In the genomic region with DNA sequence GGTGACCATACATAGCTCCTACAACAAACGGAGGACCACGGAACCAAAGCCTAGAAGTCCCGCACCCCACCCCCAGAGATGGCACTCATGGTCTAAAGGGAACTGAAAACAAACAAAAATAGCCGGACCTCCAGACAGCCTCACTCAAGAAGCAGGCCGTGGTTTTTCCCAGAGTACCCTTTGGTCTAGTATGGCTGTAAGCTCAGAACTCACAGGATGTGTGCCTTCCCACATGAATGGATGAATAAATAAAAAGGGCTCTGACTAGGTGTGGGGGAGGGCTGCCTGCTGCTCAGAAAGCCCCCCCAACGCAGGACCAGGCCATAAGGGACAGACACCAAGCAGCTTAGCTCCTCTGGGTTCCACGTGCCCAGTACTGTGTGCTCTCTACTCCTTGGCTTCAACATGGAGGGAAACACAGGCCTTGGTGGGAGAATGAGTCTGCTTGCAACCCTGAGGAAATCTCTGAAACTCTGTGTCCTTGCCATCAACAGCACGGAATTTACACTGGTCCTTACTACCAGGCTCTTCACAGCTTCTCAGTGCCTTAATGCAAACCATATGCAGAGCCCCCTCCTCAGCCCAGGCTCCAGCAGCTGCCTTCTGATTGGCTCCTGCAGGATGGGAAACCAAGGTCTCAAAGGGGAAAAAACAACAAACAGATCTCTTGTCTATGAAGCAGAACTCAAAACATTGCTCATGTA, we compare ENCODE assay signal across 14 mouse cellular contexts. TPM values are rescaled to one million over a fixed set of nuclear protein-coding genes. Genes with fewer than 3 reads are reported as not detected.
DNase-seq lines count a peak whose midpoint lies in the region; ATAC-seq lines count a peak whose summit lies in the region.
"Had no signal": no experiment of that assay in that cellular context is flagged by ENCODE, and none has a peak within 500 bp of the region (broad histone marks: within the 10 kb centered on the region; RNA-seq: fewer than 3 reads in every experiment).

No protein-coding gene starts in this region.

- peaks cover 5% of the 10 kb centered on the region for H3K27me3 ChIP-seq in forebrain, embryonic 11.5 days (ENCODE audit: control insufficient read depth, insufficient read depth, low read length)
- H3K27me3 ChIP-seq in forebrain, embryonic 15.5 days = peaks cover 65% of the 10 kb centered on the region
- no peaks in the 10 kb centered on the region for H3K27me3 ChIP-seq in embryonic facial prominence, embryonic 12.5 days
- H3K27me3 ChIP-seq in limb, embryonic 11.5 days (ENCODE audit: control insufficient read depth, insufficient read depth, low read length) = no peaks in the 10 kb centered on the region
- no peaks in the 10 kb centered on the region for H3K27me3 ChIP-seq in intestine, embryonic 16.5 days (replicated peaks; ENCODE audit: control insufficient read depth, insufficient read depth, low read length)
- H3K27me3 ChIP-seq: limb, embryonic 15.5 days had no signal

- no peak for ATAC-seq in forebrain, embryonic 11.5 days (replicated peaks; ENCODE audit: low FRiP score)
- no peak for ATAC-seq in forebrain, embryonic 15.5 days (replicated peaks)
- ATAC-seq in embryonic facial prominence, embryonic 12.5 days (ENCODE audit: insufficient number of reproducible peaks, insufficient read depth, low FRiP score, low TSS enrichment) = peak; percentile 29; the same call in 1 of the 2 replicates
- peak; percentile 80 for ATAC-seq in limb, embryonic 11.5 days (ENCODE audit: insufficient number of reproducible peaks, low FRiP score, low TSS enrichment, low read depth)
- ATAC-seq in intestine, embryonic 16.5 days = no peak
- ATAC-seq: forebrain, postnatal 0 days had no signal

- H3K4me1 ChIP-seq in forebrain, embryonic 11.5 days (replicated peaks; ENCODE audit: control insufficient read depth, insufficient read depth, low read length) = peaks cover 15% of the 10 kb centered on the region; the same call in 1 of the 2 replicates
- peaks cover 9% of the 10 kb centered on the region; the same call in 1 of the 2 replicates for H3K4me1 ChIP-seq in forebrain, embryonic 15.5 days
- H3K4me1 ChIP-seq in embryonic facial prominence, embryonic 12.5 days = peaks cover 67% of the 10 kb centered on the region
- peaks cover 61% of the 10 kb centered on the region for H3K4me1 ChIP-seq in limb, embryonic 11.5 days (ENCODE audit: control insufficient read depth, insufficient read depth, low read length)
- H3K4me1 ChIP-seq in intestine, embryonic 16.5 days (ENCODE audit: control insufficient read depth, insufficient read depth, low read length) = no peaks in the 10 kb centered on the region
- H3K4me1 ChIP-seq: lung, embryonic 15.5 days had no signal

- peak overlapping the region; percentile 7; the same call in 1 of the 2 replicates for H3K27ac ChIP-seq in forebrain, embryonic 11.5 days (ENCODE audit: low read depth, low read length)
- no peak overlapping the region for H3K27ac ChIP-seq in forebrain, embryonic 15.5 days (replicated peaks)
- H3K27ac ChIP-seq in embryonic facial prominence, embryonic 12.5 days = peak overlapping the region; percentile 87
- peak overlapping the region; percentile 70 for H3K27ac ChIP-seq in limb, embryonic 11.5 days (replicated peaks; ENCODE audit: low read depth, low read length)
- H3K27ac ChIP-seq in intestine, embryonic 16.5 days (ENCODE audit: low read length) = no peak overlapping the region
- H3K27ac ChIP-seq: lung, embryonic 15.5 days had no signal

- no peak overlapping the region for H3K4me3 ChIP-seq in forebrain, embryonic 11.5 days (ENCODE audit: low read depth, low read length)
- no peak overlapping the region for H3K4me3 ChIP-seq in forebrain, embryonic 15.5 days
- no peak overlapping the region for H3K4me3 ChIP-seq in embryonic facial prominence, embryonic 12.5 days
- no peak overlapping the region for H3K4me3 ChIP-seq in limb, embryonic 11.5 days (ENCODE audit: low read depth, low read length)
- H3K4me3 ChIP-seq in intestine, embryonic 16.5 days (ENCODE audit: low read length) = no peak overlapping the region
- H3K4me3 ChIP-seq: limb, embryonic 15.5 days; lung, embryonic 15.5 days had no signal

- no peak for DNase-seq in forebrain, embryonic 11.5 days (ENCODE audit: low spot score)
- DNase-seq in A20 (ENCODE audit: low read depth, low spot score) = peak; percentile 65
- peak; percentile 81 for DNase-seq in limb, embryonic 11.5 days (ENCODE audit: low spot score)
- DNase-seq in cerebellum, adult 9-10 months = no peak
- DNase-seq in ovary, postnatal 36 days (ENCODE audit: low spot score) = no peak
- DNase-seq: adrenal gland, postnatal 10 days; forebrain, postnatal 0 days; kidney, adult 11 months; thymus, adult 2 months had no signal

- H3K9me3 ChIP-seq in forebrain, embryonic 11.5 days (ENCODE audit: control insufficient read depth, low read length) = no peaks in the 10 kb centered on the region
- H3K9me3 ChIP-seq in forebrain, embryonic 15.5 days = no peaks in the 10 kb centered on the region
- no peaks in the 10 kb centered on the region for H3K9me3 ChIP-seq in embryonic facial prominence, embryonic 12.5 days
- H3K9me3 ChIP-seq in limb, embryonic 11.5 days (ENCODE audit: control insufficient read depth, low read length) = no peaks in the 10 kb centered on the region
- H3K9me3 ChIP-seq in intestine, embryonic 16.5 days (ENCODE audit: control insufficient read depth, low read length) = no peaks in the 10 kb centered on the region
- H3K9me3 ChIP-seq: limb, embryonic 15.5 days; lung, embryonic 15.5 days had no signal

- H3K36me3 ChIP-seq in forebrain, embryonic 11.5 days (ENCODE audit: control insufficient read depth, insufficient read depth, low read length) = no peaks in the 10 kb centered on the region
- H3K36me3 ChIP-seq in forebrain, embryonic 15.5 days = no peaks in the 10 kb centered on the region
- no peaks in the 10 kb centered on the region for H3K36me3 ChIP-seq in embryonic facial prominence, embryonic 12.5 days
- H3K36me3 ChIP-seq in limb, embryonic 11.5 days (ENCODE audit: control insufficient read depth, insufficient read depth, low read length) = no peaks in the 10 kb centered on the region
- no peaks in the 10 kb centered on the region for H3K36me3 ChIP-seq in intestine, embryonic 16.5 days (ENCODE audit: control insufficient read depth, insufficient read depth, low read length)
- H3K36me3 ChIP-seq: limb, embryonic 15.5 days; lung, embryonic 15.5 days had no signal

- WGBS in forebrain, embryonic 11.5 days = 76% methylated on average over 8 of the region's 8 CpGs
- WGBS in forebrain, embryonic 15.5 days = 81% methylated on average over 8 of the region's 8 CpGs
- 28% methylated on average over 8 of the region's 8 CpGs for WGBS in embryonic facial prominence, embryonic 12.5 days
- WGBS in limb, embryonic 11.5 days = 36% methylated on average over 8 of the region's 8 CpGs
- WGBS in intestine, embryonic 16.5 days = 80% methylated on average over 8 of the region's 8 CpGs

- no peak overlapping the region for H3K9ac ChIP-seq in forebrain, embryonic 11.5 days (ENCODE audit: low read length)
- H3K9ac ChIP-seq in forebrain, embryonic 15.5 days (replicated peaks) = no peak overlapping the region
- H3K9ac ChIP-seq in embryonic facial prominence, embryonic 12.5 days = no peak overlapping the region
- no peak overlapping the region for H3K9ac ChIP-seq in limb, embryonic 11.5 days (ENCODE audit: low read length)
- no peak overlapping the region for H3K9ac ChIP-seq in intestine, embryonic 16.5 days (ENCODE audit: low read depth, low read length)
- H3K9ac ChIP-seq: forebrain, postnatal 0 days; limb, embryonic 15.5 days; lung, embryonic 15.5 days had no signal

- H3K4me2 ChIP-seq in forebrain, embryonic 11.5 days (ENCODE audit: low read depth, low read length, severe bottlenecking) = no peak overlapping the region
- no peak overlapping the region for H3K4me2 ChIP-seq in forebrain, embryonic 15.5 days (replicated peaks)
- peak overlapping the region; percentile 17; the same call in 1 of the 2 replicates for H3K4me2 ChIP-seq in embryonic facial prominence, embryonic 12.5 days (replicated peaks)
- H3K4me2 ChIP-seq in limb, embryonic 11.5 days (ENCODE audit: low read depth, severe bottlenecking) = no peak overlapping the region; the same call in 1 of the 2 replicates
- H3K4me2 ChIP-seq in intestine, embryonic 16.5 days (ENCODE audit: low read depth, low read length) = no peak overlapping the region
- H3K4me2 ChIP-seq: limb, embryonic 15.5 days; lung, embryonic 15.5 days had no signal

RNA-seq across cellular contexts. Expression of gene Ebf3, which starts 45.6 kb away (rescaled TPM):
- 2.9 and 3.6 TPM in 2 replicates for polyA plus RNA-seq in forebrain, embryonic 11.5 days (2014; fragmentation: Nextera tagmentation; extraction: Ambion mirVana)
- 0.80 and 0.83 TPM in 2 replicates for polyA plus RNA-seq in forebrain, embryonic 15.5 days (2015; fragmentation: Nextera tagmentation; extraction: Ambion mirVana)
- 15.5 and 21.1 TPM in 2 replicates for polyA plus RNA-seq in embryonic facial prominence, embryonic 12.5 days (2016; fragmentation: Nextera tagmentation; extraction: Ambion mirVana)
- 9.8 and 10.3 TPM in 2 replicates for polyA plus RNA-seq in limb, embryonic 11.5 days (2014; fragmentation: Nextera tagmentation; extraction: Ambion mirVana)
- polyA plus RNA-seq in intestine, embryonic 16.5 days (2015; fragmentation: Nextera tagmentation; extraction: Ambion mirVana) = 0.22 and 0.43 TPM in 2 replicates

Comparison
In these comparisons a context has a peak if more than half of its experiments do, and no peak if none do; other contexts are left out.
1. H3K27ac ChIP-seq: peak in forebrain, embryonic 11.5 days (single experiment), embryonic facial prominence, embryonic 12.5 days (single experiment) and limb, embryonic 11.5 days (single experiment); none in forebrain, embryonic 15.5 days (single experiment) and intestine, embryonic 16.5 days (single experiment).
2. ATAC-seq: peak in embryonic facial prominence, embryonic 12.5 days (single experiment) and limb, embryonic 11.5 days (single experiment); none in forebrain, embryonic 11.5 days (single experiment), forebrain, embryonic 15.5 days (single experiment) and intestine, embryonic 16.5 days (single experiment).
3. DNase-seq: peak in A20 (single experiment) and limb, embryonic 11.5 days (single experiment); none in forebrain, embryonic 11.5 days (single experiment), cerebellum, adult 9-10 months (single experiment) and ovary, postnatal 36 days (single experiment).